Mouse (Mus musculus): ENCODE results near the gene Kcnh5.

GRCm38 (mm10) chr12:74889419-74889818 is 287.7 kb downstream of the Kcnh5 start:
- TF ChIP-seq GATA1 (IDR thresholded peaks at IDR 0.05; ENCODE audit: borderline replicate concordance, low read length) = no peak
- TF ChIP-seq FLI1 (IDR thresholded peaks at IDR 0.05; ENCODE audit: low read length) = no peak
